Mouse (Mus musculus) liver, embryonic 14.5 days (tissue): Measurements from ENCODE around the gene Dgcr6.

ENCODE experiments used
- CTCF ChIP-seq: IDR thresholded peaks from 2 replicates; pipeline ENCODE4 v1.5.1; 2016; ENCODE audit warnings: antibody characterized with exemption, low read depth, control low read depth
- EP300 ChIP-seq: IDR thresholded peaks from 2 replicates; pipeline ENCODE4 v1.6.1; 2016; ENCODE audit warnings: antibody characterized with exemption, low read depth

- TF ChIP-seq CTCF (no peak), EP300 (no peak)
Observed at GRCm38 (mm10) chr16:18078314-18079015, 25.8 kb downstream of the Dgcr6 start.
